Mouse (Mus musculus): ENCODE results near the gene Shkbp1. TPM values are rescaled to one million over a fixed set of nuclear protein-coding genes. Genes with fewer than 3 reads are reported as not detected.

Shkbp1 gene
- total and polyA plus RNA-seq, 3 experiments: 23.3 to 62.8 (median 30.8) TPM

DNA sequence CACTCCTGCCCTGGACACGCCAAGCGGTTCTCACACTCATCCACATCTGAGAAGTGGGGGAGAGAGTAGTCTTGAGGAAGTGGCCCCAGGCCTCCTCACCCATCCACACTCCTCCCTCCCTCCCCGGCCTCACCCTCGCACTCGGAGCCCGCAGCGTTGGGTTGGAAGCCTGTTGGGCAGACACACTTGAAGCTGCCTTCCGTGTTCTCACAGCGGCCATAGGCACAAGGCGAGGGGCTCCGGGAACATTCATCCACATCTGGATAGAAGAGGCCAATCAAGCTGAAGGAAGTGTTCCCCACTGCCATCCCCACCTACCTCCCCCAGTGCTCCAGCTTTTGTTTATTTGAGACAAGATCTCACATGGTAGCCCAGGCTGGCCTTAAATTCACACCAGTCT lies 31.7 kb downstream of the Shkbp1 start:
- Histone ChIP-seq H3K4me2 (ENCODE audit: insufficient read depth, low read depth, poor library complexity, severe bottlenecking) (no peak overlapping the region), H3K27ac (ENCODE audit: insufficient read depth, low read depth) (no peak overlapping the region), H3K27me3 (replicated peaks) (peaks cover 14% of the 10 kb centered on the region), H3K9ac (ENCODE audit: insufficient read depth, low read depth) (no peak overlapping the region), H3K4me1 (ENCODE audit: control insufficient read depth in 1 of 2, insufficient read depth in 2 of 2) (peaks cover 0 to 4% of the 10 kb centered on the region in 2 experiments; a peak in 1 of 4 replicates), H3K9me3 (replicated peaks; ENCODE audit: low read length) (no peaks in the 10 kb centered on the region), H3K36me3 (replicated peaks in 1 of 2; ENCODE audit: control insufficient read depth in 1 of 2, insufficient read depth in 1 of 2, low read length in 1 of 2) (no peaks in the 10 kb centered on the region), H3K79me2 (replicated peaks; ENCODE audit: control insufficient read depth, extremely low read depth, insufficient read depth, poor library complexity, severe bottlenecking) (no peaks in the 10 kb centered on the region), H3K4me3 (replicated peaks in 1 of 3; ENCODE audit: low read depth in 2 of 3, low read length in 2 of 3, poor library complexity in 1 of 3) (no peak overlapping the region)
- no peak for DNase-seq (ENCODE audit: extremely low read depth)
- dilution Hi-C loops (cut with MboI; ENCODE audit: extremely low pct_ligation_motif_present, extremely low pct_unique_long_range_greater_than_20kb, low sequenced_read_pairs): no loop called here
- TF ChIP-seq POLR2A (IDR thresholded peaks at IDR 0.05; ENCODE audit: low read depth, low read length) (no peak), ELF1 (IDR thresholded peaks at IDR 0.05; ENCODE audit: low read depth, low read length) (no peak), ETS1 (conservative IDR thresholded peaks at IDR 0.05; ENCODE audit: low read depth, low read length) (no peak), RAD21 (IDR thresholded peaks at IDR 0.05; ENCODE audit: low read depth, low read length) (no peak), SMC3 (IDR thresholded peaks at IDR 0.05; ENCODE audit: low read depth, low read length) (no peak), MAX (IDR thresholded peaks at IDR 0.05; ENCODE audit: low read length) (no peak), EP300 (IDR thresholded peaks at IDR 0.05; ENCODE audit: low read length) (no peak), MXI1 (IDR thresholded peaks at IDR 0.05; ENCODE audit: low read depth, low read length) (no peak), SIN3A (IDR thresholded peaks at IDR 0.05; ENCODE audit: low read length) (no peak), USF1 (IDR thresholded peaks at IDR 0.05; ENCODE audit: low read depth, low read length) (no peak), CTCF (conservative IDR thresholded peaks at IDR 0.05 in 1 of 2, IDR thresholded peaks at IDR 0.05 in 1 of 2; ENCODE audit: low read depth in 2 of 2, low read length in 2 of 2) (no peak), ZNF384 (IDR thresholded peaks at IDR 0.05; ENCODE audit: low read depth, low read length) (no peak)
- in situ Hi-C loops (cut with MboI; ENCODE audit: low pct_ligation_motif_present, low pct_unique_long_range_greater_than_20kb, low sequenced_read_pairs): no loop called here

DNA sequence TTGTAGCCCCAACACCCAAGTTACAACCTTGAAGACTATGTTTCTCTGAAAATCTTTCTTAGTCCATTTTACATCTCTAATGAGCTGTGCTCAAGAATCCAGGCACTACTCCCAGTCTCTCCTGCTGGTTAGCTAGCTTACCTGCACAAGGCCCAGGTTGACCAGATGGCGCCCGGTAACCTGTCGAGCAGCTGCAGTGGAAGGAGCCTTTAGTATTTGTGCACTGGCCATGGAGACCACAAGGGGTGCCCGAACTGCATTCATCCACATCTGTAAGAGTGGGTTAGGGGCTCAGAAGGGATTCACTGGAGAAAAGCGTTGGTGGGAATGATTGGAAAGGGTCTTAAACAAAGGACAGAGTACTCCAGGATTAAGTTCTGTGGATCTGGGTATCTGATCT lies 32.8 kb downstream of the Shkbp1 start:
- dilution Hi-C loops (cut with MboI; ENCODE audit: extremely low pct_ligation_motif_present, extremely low pct_unique_long_range_greater_than_20kb, low sequenced_read_pairs): no loop called here
- no peak for DNase-seq (ENCODE audit: extremely low read depth)
- Histone ChIP-seq H3K27ac (ENCODE audit: insufficient read depth, low read depth) (no peak overlapping the region), H3K36me3 (replicated peaks in 1 of 2; ENCODE audit: control insufficient read depth in 1 of 2, insufficient read depth in 1 of 2, low read length in 1 of 2) (no peaks in the 10 kb centered on the region), H3K4me1 (ENCODE audit: control insufficient read depth in 1 of 2, insufficient read depth in 2 of 2) (no peaks in the 10 kb centered on the region), H3K9me3 (replicated peaks; ENCODE audit: low read length) (no peaks in the 10 kb centered on the region), H3K4me3 (replicated peaks in 1 of 3; ENCODE audit: low read depth in 2 of 3, low read length in 2 of 3, poor library complexity in 1 of 3) (no peak overlapping the region), H3K27me3 (replicated peaks) (peaks cover 8% of the 10 kb centered on the region), H3K4me2 (ENCODE audit: insufficient read depth, low read depth, poor library complexity, severe bottlenecking) (no peak overlapping the region), H3K79me2 (replicated peaks; ENCODE audit: control insufficient read depth, extremely low read depth, insufficient read depth, poor library complexity, severe bottlenecking) (no peaks in the 10 kb centered on the region), H3K9ac (ENCODE audit: insufficient read depth, low read depth) (no peak overlapping the region)
- TF ChIP-seq GABPA (IDR thresholded peaks at IDR 0.05; ENCODE audit: insufficient replicate concordance, low read depth, low read length): no peak
- TF ChIP-seq ZC3H11A (IDR thresholded peaks at IDR 0.05; ENCODE audit: low read depth, low read length): no peak
- in situ Hi-C loops (cut with MboI; ENCODE audit: low pct_ligation_motif_present, low pct_unique_long_range_greater_than_20kb, low sequenced_read_pairs): no loop called here

- no peaks in the 10 kb centered on the region for H3K79me2 ChIP-seq (replicated peaks; ENCODE audit: control insufficient read depth, extremely low read depth, insufficient read depth, poor library complexity, severe bottlenecking)
- H3K4me2 ChIP-seq (ENCODE audit: insufficient read depth, low read depth, poor library complexity, severe bottlenecking): no peak overlapping the region
- H3K9me3 ChIP-seq (replicated peaks; ENCODE audit: low read length): no peaks in the 10 kb centered on the region
- in situ Hi-C loops (cut with MboI; ENCODE audit: low pct_ligation_motif_present, low pct_unique_long_range_greater_than_20kb, low sequenced_read_pairs): no loop called here
- no peaks in the 10 kb centered on the region for H3K4me1 ChIP-seq (ENCODE audit: control insufficient read depth in 1 of 2, insufficient read depth in 2 of 2)
- no peak overlapping the region for H3K9ac ChIP-seq (ENCODE audit: insufficient read depth, low read depth)
- H3K4me3 ChIP-seq (replicated peaks in 1 of 3; ENCODE audit: low read depth in 2 of 3, low read length in 2 of 3, poor library complexity in 1 of 3): no peak overlapping the region
- TF ChIP-seq UBTF (IDR thresholded peaks at IDR 0.05; ENCODE audit: low read depth, low read length) (no peak), CTCF (conservative IDR thresholded peaks at IDR 0.05 in 1 of 2, IDR thresholded peaks at IDR 0.05 in 1 of 2; ENCODE audit: low read depth in 2 of 2, low read length in 2 of 2) (no peak), E2F4 (IDR thresholded peaks at IDR 0.05; ENCODE audit: insufficient replicate concordance, low read depth, low read length) (no peak), JUN (IDR thresholded peaks at IDR 0.05; ENCODE audit: insufficient read depth, low read depth, low read length) (no peak), MAFK (IDR thresholded peaks at IDR 0.05; ENCODE audit: insufficient replicate concordance, low read length) (no peak), POLR2AphosphoS2 (IDR thresholded peaks at IDR 0.05; ENCODE audit: low read depth, low read length) (no peak), EP300 (IDR thresholded peaks at IDR 0.05; ENCODE audit: low read length) (no peak), ZNF384 (IDR thresholded peaks at IDR 0.05; ENCODE audit: low read depth, low read length) (no peak), HCFC1 (IDR thresholded peaks at IDR 0.05; ENCODE audit: low read depth, low read length) (no peak), NELFE (IDR thresholded peaks at IDR 0.05; ENCODE audit: low read depth, low read length) (no peak), NRF1 (IDR thresholded peaks at IDR 0.05; ENCODE audit: low read depth, low read length) (no peak), MAX (IDR thresholded peaks at IDR 0.05; ENCODE audit: low read length) (no peak), TCF12 (IDR thresholded peaks at IDR 0.05; ENCODE audit: low read depth, low read length) (no peak), RAD21 (IDR thresholded peaks at IDR 0.05; ENCODE audit: low read depth, low read length) (no peak)
- H3K27me3 ChIP-seq (replicated peaks): peaks cover 4% of the 10 kb centered on the region
- no peak overlapping the region for H3K27ac ChIP-seq (ENCODE audit: insufficient read depth, low read depth)
- H3K36me3 ChIP-seq (replicated peaks in 1 of 2; ENCODE audit: control insufficient read depth in 1 of 2, insufficient read depth in 1 of 2, low read length in 1 of 2): no peaks in the 10 kb centered on the region
- dilution Hi-C loops (cut with MboI; ENCODE audit: extremely low pct_ligation_motif_present, extremely low pct_unique_long_range_greater_than_20kb, low sequenced_read_pairs): no loop called here
- no peak for DNase-seq (ENCODE audit: extremely low read depth)
These were observed 33.5 kb downstream of the Shkbp1 start for GRCm38 (mm10) chr7:27322291-27322690.

Measured in CH12.LX (cell line).